Mouse (Mus musculus) G1E (cell line): ENCODE data around the gene Serpinb3b. TPM values are rescaled to one million over a fixed set of nuclear protein-coding genes. Genes with fewer than 3 reads are reported as not detected.
"Not testable (repeated sequence)": the region's sequence is repeated elsewhere in the genome, so short reads cannot be mapped to it uniquely, and the experiment has no call there.

Experiments used
- ATAC-seq: 2 replicates; pipeline ENCODE4 v1.8.0; 2016; ENCODE audit warnings: mild to moderate bottlenecking; ENCODE audit not compliant: insufficient number of reproducible peaks, poor library complexity, low FRiP score, severe bottlenecking; ENCODE audit errors: extremely low read depth
- DNase-seq: peaks from one replicate; pipeline ENCODE4 v3.0.0; 2012; ENCODE audit warnings: low spot score
- H3K27me3 ChIP-seq: 2 replicates; pipeline ENCODE4 v1.6.1; 2012; ENCODE audit warnings: mild to moderate bottlenecking, low read length, inconsistent platforms; ENCODE audit not compliant: insufficient read depth
- H3K36me3 ChIP-seq: replicated peaks from 2 replicates; pipeline ENCODE3; 2012; ENCODE audit warnings: mild to moderate bottlenecking, inconsistent platforms
- H3K4me1 ChIP-seq: 2 replicates; pipeline ENCODE4 v1.6.1; 2012; ENCODE audit warnings: low read depth, low read length, inconsistent platforms, mixed read lengths; ENCODE audit not compliant: insufficient read depth
- H3K4me3 ChIP-seq: 2 replicates; pipeline ENCODE4 v1.5.1; 2012; ENCODE audit warnings: low read depth, mild to moderate bottlenecking, inconsistent platforms, low read length, moderate library complexity, mixed read lengths
- H3K9me3 ChIP-seq: replicated peaks from 2 replicates; pipeline ENCODE4 v1.6.1; 2012; ENCODE audit warnings: inconsistent platforms
- polyA plus RNA-seq: library from polyadenylated mRNA; stranded (reverse); fragments of >175 nt; gene quantifications from 2 replicates; pipeline ENCODE4 v1.2.3, GENCODE M21; 2012
- total RNA-seq, 2 experiments: library from RNA; stranded (forward) in 1 of 2; stranded (reverse) in 1 of 2; fragments of 200-1000 nt in 1 of 2; fragments of >200 nt in 1 of 2; fragmentation: Nextera tagmentation in 1 of 2; gene quantifications; 2 replicates each; pipeline ENCODE4 v1.2.3; 2014 to 2017

Serpinb3b gene
- not detected in 2 replicates for total RNA-seq (2014; fragmentation: Nextera tagmentation)
- 0.16 TPM in 1 of 2 replicates, not detected in the other for total RNA-seq (2017)
- polyA plus RNA-seq, result not detected in 2 replicates

GRCm38 (mm10) chr1:107278261-107278660 is at the start of gene Serpinb3b, which contains the start of gene Serpinb3c:
Gene Serpinb3b, minus strand, starts transcription at chr1:107278361.
Gene Serpinb3c, minus strand, starts transcription at chr1:107278371.
- not testable (repeated sequence) for DNase-seq, H3K4me3 ChIP-seq, H3K27me3 ChIP-seq, H3K36me3 ChIP-seq, H3K4me1 ChIP-seq, ATAC-seq
- peaks cover 11% of the 10 kb centered on the region for H3K9me3 ChIP-seq

GRCm38 (mm10) chr1:107243170-107243569 is 35.0 kb downstream of the Serpinb3b start:
- H3K4me1 ChIP-seq, H3K36me3 ChIP-seq, H3K27me3 ChIP-seq, ATAC-seq, H3K4me3 ChIP-seq, DNase-seq: not testable (repeated sequence)
- H3K9me3 ChIP-seq, result peaks cover 14% of the 10 kb centered on the region

GRCm38 (mm10) chr1:107217276-107217675 is 60.9 kb downstream of the Serpinb3b start:
- DNase-seq, H3K9me3 ChIP-seq, H3K4me3 ChIP-seq, H3K27me3 ChIP-seq, H3K36me3 ChIP-seq, H3K4me1 ChIP-seq, ATAC-seq: not testable (repeated sequence)

- not testable (repeated sequence) for DNase-seq, H3K4me1 ChIP-seq, H3K4me3 ChIP-seq, H3K27me3 ChIP-seq, H3K36me3 ChIP-seq
- H3K9me3 ChIP-seq, result peaks cover 10% of the 10 kb centered on the region
- peak; percentile 34 for ATAC-seq
Observed at GRCm38 (mm10) chr1:107127453-107127852, 150.7 kb downstream of the Serpinb3b start.

Other genes starting within 250 kb of the Serpinb3b start
- gene Serpinb3a, start 226.1 kb downstream of the Serpinb3b start, total RNA-seq (2014; fragmentation: Nextera tagmentation), result not detected in 2 replicates
- gene Serpinb3a, start 226.1 kb downstream of the Serpinb3b start, total RNA-seq (2017), result not detected in 2 replicates
- not detected in 2 replicates for gene Serpinb3a, start 226.1 kb downstream of the Serpinb3b start, polyA plus RNA-seq
- gene Serpinb3d, start 194.9 kb downstream of the Serpinb3b start, total RNA-seq (2014; fragmentation: Nextera tagmentation), result not detected in 2 replicates
- gene Serpinb3d, start 194.9 kb downstream of the Serpinb3b start, total RNA-seq (2017), result not detected in 2 replicates
- gene Serpinb3d, start 194.9 kb downstream of the Serpinb3b start, polyA plus RNA-seq, result not detected in 2 replicates
- not detected in 2 replicates for gene Serpinb3c, start within 50 bp of the Serpinb3b start, total RNA-seq (2014; fragmentation: Nextera tagmentation)
- gene Serpinb3c, start within 50 bp of the Serpinb3b start, total RNA-seq (2017), result not detected in 2 replicates
- gene Serpinb3c, start within 50 bp of the Serpinb3b start, polyA plus RNA-seq, result not detected in 2 replicates
- gene Serpinb11, start 82.8 kb upstream of the Serpinb3b start, total RNA-seq (2014; fragmentation: Nextera tagmentation), result not detected in 2 replicates
- 0.23 TPM in 1 of 2 replicates, not detected in the other for gene Serpinb11, start 82.8 kb upstream of the Serpinb3b start, total RNA-seq (2017)
- gene Serpinb11, start 82.8 kb upstream of the Serpinb3b start, polyA plus RNA-seq, result not detected in 2 replicates
- not detected in 2 replicates for gene Serpinb7, start 121.3 kb upstream of the Serpinb3b start, total RNA-seq (2014; fragmentation: Nextera tagmentation)
- not detected in 2 replicates for gene Serpinb7, start 121.3 kb upstream of the Serpinb3b start, total RNA-seq (2017)
- not detected in 2 replicates for gene Serpinb7, start 121.3 kb upstream of the Serpinb3b start, polyA plus RNA-seq
- not detected in 2 replicates for gene Serpinb2, start 233.1 kb upstream of the Serpinb3b start, total RNA-seq (2014; fragmentation: Nextera tagmentation)
- not detected in 2 replicates for gene Serpinb2, start 233.1 kb upstream of the Serpinb3b start, total RNA-seq (2017)
- 0.03 TPM in 1 of 2 replicates, not detected in the other for gene Serpinb2, start 233.1 kb upstream of the Serpinb3b start, polyA plus RNA-seq